Mouse (Mus musculus) cerebellum, adult 11 months (tissue): ENCODE data around the gene Dnm3.
A peak's percentile ranks its signal among the peaks of the same experiment; 100 is the strongest.

ENCODE experiments used
- DNase-seq: peaks from one replicate; pipeline ENCODE4 v3.0.0; 2022

Gene Dnm3

GRCm38 (mm10) chr1:162100961-162101830, 376.6 kb downstream of the Dnm3 start:
- no peak for DNase-seq

- DNase-seq = no peak
Observed at GRCm38 (mm10) chr1:162100033-162100820, 377.6 kb downstream of the Dnm3 start.

- DNase-seq = no peak
Observed at GRCm38 (mm10) chr1:162099203-162099602, 378.6 kb downstream of the Dnm3 start.

- DNase-seq = no peak
Observed at GRCm38 (mm10) chr1:162094523-162095272, 383.1 kb downstream of the Dnm3 start.

GRCm38 (mm10) chr1:162093806-162094522, 383.9 kb downstream of the Dnm3 start:
- no peak for DNase-seq

GRCm38 (mm10) chr1:162092899-162093659, 384.8 kb downstream of the Dnm3 start:
- DNase-seq = no peak

GRCm38 (mm10) chr1:162092401-162092800, 385.4 kb downstream of the Dnm3 start:
- no peak for DNase-seq

GRCm38 (mm10) chr1:162083886-162084478, 393.9 kb downstream of the Dnm3 start:
- no peak for DNase-seq

GRCm38 (mm10) chr1:162083354-162083753, 394.5 kb downstream of the Dnm3 start:
- DNase-seq = no peak

GRCm38 (mm10) chr1:162082711-162083110, 395.1 kb downstream of the Dnm3 start:
- DNase-seq = peak; percentile 27

- DNase-seq = no peak
Observed at GRCm38 (mm10) chr1:162081693-162082372, 396.0 kb downstream of the Dnm3 start.

- no peak for DNase-seq
Observed at GRCm38 (mm10) chr1:162079989-162080388, 397.8 kb downstream of the Dnm3 start.

GRCm38 (mm10) chr1:162077454-162077853, 400.4 kb downstream of the Dnm3 start:
- peak; percentile 45 for DNase-seq

GRCm38 (mm10) chr1:162076581-162077001, 401.2 kb downstream of the Dnm3 start:
- no peak for DNase-seq

GRCm38 (mm10) chr1:162075831-162076230, 402.0 kb downstream of the Dnm3 start:
- no peak for DNase-seq

GRCm38 (mm10) chr1:162075416-162075815, 402.4 kb downstream of the Dnm3 start:
- no peak for DNase-seq

- no peak for DNase-seq
Observed at GRCm38 (mm10) chr1:162074626-162075410, 403.0 kb downstream of the Dnm3 start.

- DNase-seq = no peak
Observed at GRCm38 (mm10) chr1:162072917-162073578, 404.8 kb downstream of the Dnm3 start.

GRCm38 (mm10) chr1:162053608-162054007, 424.2 kb downstream of the Dnm3 start:
- DNase-seq = no peak
